Mouse (Mus musculus) CH12.LX (cell line): ENCODE data around the gene Samd4b.

Source experiments
- CHD1 ChIP-seq: IDR thresholded peaks from 2 replicates; pipeline ENCODE4 v1.6.1; 2012; ENCODE audit warnings: low read depth, low read length, improper control_type of control experiment, inconsistent platforms
- CHD2 ChIP-seq: IDR thresholded peaks from 2 replicates; pipeline ENCODE4 v1.6.1; 2011; ENCODE audit warnings: low read length, improper control_type of control experiment
- CTCF ChIP-seq, 2 experiments: IDR thresholded peaks in 1 of 2; conservative IDR thresholded peaks in 1 of 2; 2 replicates each; pipeline ENCODE4 v1.5.1; 2011 to 2012; ENCODE audit warnings: low read depth in 2 of 2, low read length in 2 of 2, improper control_type of control experiment in 1 of 2, inconsistent platforms in 1 of 2, mild to moderate bottlenecking in 1 of 2, moderate library complexity in 1 of 2
- HCFC1 ChIP-seq: IDR thresholded peaks from 2 replicates; pipeline ENCODE4 v1.6.1; 2012; ENCODE audit warnings: low read depth, mild to moderate bottlenecking, inconsistent platforms, low read length, improper control_type of control experiment
- JUND ChIP-seq: conservative IDR thresholded peaks from 2 replicates; pipeline ENCODE4 v1.6.1; 2011; ENCODE audit warnings: low read depth, low read length, improper control_type of control experiment
- KAT2A ChIP-seq: IDR thresholded peaks from 2 replicates; pipeline ENCODE4 v1.6.1; 2012; ENCODE audit warnings: low read length, improper control_type of control experiment, inconsistent platforms; ENCODE audit not compliant: insufficient replicate concordance
- MEF2A ChIP-seq: IDR thresholded peaks from 2 replicates; pipeline ENCODE4 v1.6.1; 2014; ENCODE audit warnings: low read depth, mild to moderate bottlenecking, inconsistent platforms, low read length, improper control_type of control experiment, borderline replicate concordance
- PAX5 ChIP-seq: IDR thresholded peaks from 2 replicates; pipeline ENCODE4 v1.6.1; 2012; ENCODE audit warnings: low read length, inconsistent platforms, mixed read lengths
- POLR2A ChIP-seq: IDR thresholded peaks from 2 replicates; pipeline ENCODE4 v1.6.1; 2011; ENCODE audit warnings: low read depth, mild to moderate bottlenecking, improper control_type of control experiment, low read length
- POLR2AphosphoS2 ChIP-seq: IDR thresholded peaks from 2 replicates; pipeline ENCODE4 v1.6.1; 2011; ENCODE audit warnings: low read depth, low read length, improper control_type of control experiment
- RAD21 ChIP-seq: IDR thresholded peaks from 2 replicates; pipeline ENCODE4 v1.6.1; 2011; ENCODE audit warnings: low read depth, mild to moderate bottlenecking, low read length, improper control_type of control experiment, moderate library complexity
- SIN3A ChIP-seq: IDR thresholded peaks from 2 replicates; pipeline ENCODE4 v1.6.1; 2012; ENCODE audit warnings: low read length, improper control_type of control experiment, inconsistent platforms
- ZKSCAN1 ChIP-seq: IDR thresholded peaks from 2 replicates; pipeline ENCODE4 v1.6.1; 2012; ENCODE audit warnings: low read depth, inconsistent platforms, low read length, improper control_type of control experiment, borderline replicate concordance

- no peak for TF ChIP-seq POLR2A
- TF ChIP-seq CHD2: no peak
- TF ChIP-seq POLR2AphosphoS2: no peak
- no peak for TF ChIP-seq KAT2A
- TF ChIP-seq ZKSCAN1: no peak
- no peak for TF ChIP-seq CTCF (conservative IDR thresholded peaks at IDR 0.05 in 1 of 2, IDR thresholded peaks at IDR 0.05 in 1 of 2; ENCODE audit: low read depth in 2 of 2, low read length in 2 of 2)
- TF ChIP-seq PAX5: no peak
- TF ChIP-seq RAD21: no peak
- TF ChIP-seq HCFC1: no peak
- no peak for TF ChIP-seq SIN3A
- no peak for TF ChIP-seq MEF2A
- no peak for TF ChIP-seq JUND
- TF ChIP-seq CHD1: no peak
Measured at GRCm38 (mm10) chr7:28368276-28368920, 229.5 kb downstream of the Samd4b start.
